Mouse (Mus musculus): ENCODE data around the gene Pigo.

DNA sequence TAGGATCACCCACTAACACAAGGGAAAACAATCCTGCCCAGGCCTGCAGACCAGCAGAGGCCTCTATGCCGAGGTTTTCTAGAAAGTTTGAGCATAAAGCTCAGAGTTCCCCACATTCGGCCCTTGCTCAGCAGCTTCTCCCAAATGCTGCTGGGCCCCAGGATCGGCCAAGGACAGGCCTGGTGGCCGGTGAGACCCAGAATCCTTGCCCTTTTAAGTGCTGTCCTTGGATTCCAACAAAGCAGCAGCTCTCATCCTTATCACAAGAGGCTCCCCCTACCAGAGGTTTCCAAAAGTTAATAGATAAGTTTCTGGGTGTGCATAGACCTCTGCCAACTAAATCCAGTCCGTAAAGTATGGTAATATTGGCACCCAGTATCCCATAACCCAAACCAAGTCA lies 51.8 kb downstream of the Pigo start:
- TF ChIP-seq CTCF (IDR thresholded peaks at IDR 0.05; ENCODE audit: control insufficient read depth, insufficient read depth, insufficient read length) (no peak), USF1 (IDR thresholded peaks at IDR 0.05; ENCODE audit: low read depth) (no peak), MAX (IDR thresholded peaks at IDR 0.05) (no peak), CEBPB (IDR thresholded peaks at IDR 0.05; ENCODE audit: low read depth) (no peak)
